Mouse (Mus musculus) bone marrow macrophage, adult 2 months (primary cell): ENCODE data around the gene Xlr.

Experiments
- CTCF ChIP-seq: IDR thresholded peaks from 2 replicates; pipeline ENCODE4 v1.5.1; 2012; ENCODE audit warnings: low read depth, mild to moderate bottlenecking, low read length, moderate library complexity
- POLR2A ChIP-seq: IDR thresholded peaks from 2 replicates; pipeline ENCODE4 v1.6.1; 2012; ENCODE audit warnings: mild to moderate bottlenecking, low read depth, low read length, borderline replicate concordance

DNA sequence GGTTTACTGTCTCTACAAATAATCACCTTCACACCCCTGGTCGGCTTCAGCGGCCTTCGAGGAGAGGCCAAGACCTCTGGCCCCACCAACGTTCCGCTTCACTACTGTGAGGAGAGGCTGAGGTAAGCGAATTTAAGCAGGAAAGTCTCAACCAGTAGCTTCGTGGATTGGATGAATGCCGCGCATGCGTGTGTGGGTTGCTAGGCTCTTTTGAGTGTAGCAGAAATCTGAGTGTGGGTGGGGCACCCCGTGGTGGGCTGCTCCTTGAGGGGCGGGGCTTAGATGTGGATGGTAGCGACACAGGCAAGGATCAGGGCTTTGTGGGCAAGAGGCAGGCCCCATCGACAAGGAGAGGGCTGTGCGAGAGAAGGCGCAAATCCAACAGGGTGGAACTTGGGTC is 39.8 kb downstream of the Xlr start, which contains the start of gene 1700013H16Rik:
- TF ChIP-seq POLR2A: no peak
- no peak for TF ChIP-seq CTCF
